Mouse (Mus musculus): ENCODE measurements around the gene Daw1.

- no peak for TF ChIP-seq CTCF (IDR thresholded peaks at IDR 0.05; ENCODE audit: low read depth, low read length)
- no peak for TF ChIP-seq POLR2A (IDR thresholded peaks at IDR 0.05; ENCODE audit: extremely low read depth, insufficient read depth, low read length)
These were observed 16.4 kb downstream of the Daw1 start for GRCm38 (mm10) chr1:83175985-83176384.

All from liver, adult 2 months (tissue).